ENCODE assay signal across 15 mouse cellular contexts in the genomic region with DNA sequence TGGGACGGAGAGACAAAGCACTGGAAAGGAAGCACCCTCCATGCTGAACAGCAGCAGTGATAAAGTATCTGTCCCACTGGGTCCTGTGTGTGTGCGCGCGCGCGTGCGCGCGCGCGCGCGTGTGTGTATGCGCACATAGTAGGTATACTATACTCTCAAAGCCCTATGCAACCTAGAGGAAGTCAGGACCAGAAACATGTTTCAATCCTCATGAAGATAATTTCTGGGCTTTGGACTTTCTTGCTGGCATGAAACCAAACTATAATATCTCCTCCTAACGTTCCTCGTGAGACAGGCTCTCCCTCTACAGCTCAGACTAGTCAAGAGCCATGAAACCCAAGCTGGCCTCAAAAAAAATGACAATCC. TPM values are rescaled to one million over a fixed set of nuclear protein-coding genes. Genes with fewer than 3 reads are reported as not detected.
A peak's percentile ranks its signal among the peaks of the same experiment; 100 is the strongest.
DNase-seq lines count a peak whose midpoint lies in the region; ATAC-seq and TF ChIP-seq lines count a peak whose summit lies in the region.
"Had no signal": no experiment of that assay in that cellular context is flagged by ENCODE, and none has a peak within 500 bp of the region (broad histone marks: within the 10 kb centered on the region; RNA-seq: fewer than 3 reads in every experiment).

No protein-coding gene starts in this region.

- H3K27ac ChIP-seq in forebrain, embryonic 10.5 days: peak overlapping the region; percentile 98
- H3K27ac ChIP-seq in forebrain, postnatal 0 days (ENCODE audit: low read depth, low read length): no peak overlapping the region
- no peak overlapping the region for H3K27ac ChIP-seq in kidney, embryonic 14.5 days (ENCODE audit: low read depth, low read length)
- H3K27ac ChIP-seq in neural tube, embryonic 15.5 days (replicated peaks): peak overlapping the region; percentile 95; the same call in 1 of the 2 replicates

- H3K4me2 ChIP-seq in forebrain, postnatal 0 days (ENCODE audit: low read depth): no peak overlapping the region
- no peak overlapping the region for H3K4me2 ChIP-seq in kidney, embryonic 14.5 days (replicated peaks; ENCODE audit: low read depth, low read length)
- H3K4me2 ChIP-seq in neural tube, embryonic 15.5 days: no peak overlapping the region

- ATAC-seq in forebrain, postnatal 0 days: no peak
- ATAC-seq in kidney, embryonic 14.5 days (ENCODE audit: low FRiP score, low TSS enrichment): no peak
- ATAC-seq in neural tube, embryonic 15.5 days (ENCODE audit: low FRiP score): no peak

- peaks cover 42% of the 10 kb centered on the region for H3K4me1 ChIP-seq in forebrain, embryonic 10.5 days
- peaks cover 7% of the 10 kb centered on the region for H3K4me1 ChIP-seq in forebrain, postnatal 0 days (ENCODE audit: insufficient read depth)
- H3K4me1 ChIP-seq in kidney, embryonic 14.5 days (ENCODE audit: control insufficient read depth, insufficient read depth, low read length): peaks cover 17% of the 10 kb centered on the region
- H3K4me1 ChIP-seq in neural tube, embryonic 15.5 days: peaks cover 37% of the 10 kb centered on the region

- peak overlapping the region; percentile 13; the same call in 1 of the 2 replicates for H3K4me3 ChIP-seq in forebrain, embryonic 10.5 days
- H3K4me3 ChIP-seq in forebrain, postnatal 0 days (ENCODE audit: low read depth, low read length): no peak overlapping the region
- H3K4me3 ChIP-seq in kidney, embryonic 14.5 days (ENCODE audit: low read length): no peak overlapping the region
- no peak overlapping the region for H3K4me3 ChIP-seq in neural tube, embryonic 15.5 days (replicated peaks)

- 96% methylated on average over 16 of the region's 16 CpGs for WGBS in forebrain, embryonic 10.5 days
- 93% methylated on average over 16 of the region's 16 CpGs for WGBS in forebrain, postnatal 0 days
- WGBS in kidney, embryonic 14.5 days: 93% methylated on average over 16 of the region's 16 CpGs
- 95% methylated on average over 16 of the region's 16 CpGs for WGBS in neural tube, embryonic 15.5 days

- peaks cover 70% of the 10 kb centered on the region for H3K36me3 ChIP-seq in forebrain, embryonic 10.5 days (replicated peaks)
- peaks cover 15% of the 10 kb centered on the region for H3K36me3 ChIP-seq in forebrain, postnatal 0 days (ENCODE audit: insufficient read depth)
- H3K36me3 ChIP-seq in kidney, embryonic 14.5 days (ENCODE audit: control insufficient read depth, insufficient read depth, low read length): peaks cover 33% of the 10 kb centered on the region
- H3K36me3 ChIP-seq in neural tube, embryonic 15.5 days: peaks cover 13% of the 10 kb centered on the region

- no peak overlapping the region for H3K9ac ChIP-seq in forebrain, postnatal 0 days
- H3K9ac ChIP-seq in kidney, embryonic 14.5 days (ENCODE audit: low read depth, low read length): 0 out of 2 replicates have a peak overlapping the region, but pooled peaks have one; percentile 24
- H3K9ac ChIP-seq in neural tube, embryonic 15.5 days (replicated peaks): peak overlapping the region; percentile 68; the same call in 1 of the 2 replicates

- DNase-seq in forebrain, embryonic 10.5 days (ENCODE audit: extremely low spot score, low spot score): no peak
- DNase-seq in forebrain, postnatal 0 days: no peak
- no peak for DNase-seq in kidney, adult 18-20 months
- DNase-seq in neural tube, embryonic 10.5 days (ENCODE audit: extremely low spot score, low spot score): no peak
- no peak for DNase-seq in T-cell, adult 2 months (ENCODE audit: low spot score)
- DNase-seq in adrenal gland, postnatal 25 days: no peak
- DNase-seq: lung, postnatal 14 days; right cerebral cortex, postnatal 25 days had no signal

- TF ChIP-seq CTCF in forebrain, postnatal 0 days (IDR thresholded peaks at IDR 0.05; ENCODE audit: low read depth): no peak

- H3K9me3 ChIP-seq in forebrain, embryonic 10.5 days: no peaks in the 10 kb centered on the region
- no peaks in the 10 kb centered on the region for H3K9me3 ChIP-seq in forebrain, postnatal 0 days (ENCODE audit: low read length)
- H3K9me3 ChIP-seq in kidney, embryonic 14.5 days (ENCODE audit: control insufficient read depth, low read length): no peaks in the 10 kb centered on the region
- H3K9me3 ChIP-seq in neural tube, embryonic 15.5 days (replicated peaks): no peaks in the 10 kb centered on the region

- no peaks in the 10 kb centered on the region for H3K27me3 ChIP-seq in forebrain, embryonic 10.5 days (ENCODE audit: poor library complexity, severe bottlenecking)
- no peaks in the 10 kb centered on the region for H3K27me3 ChIP-seq in forebrain, postnatal 0 days (ENCODE audit: insufficient read depth, low read length)
- H3K27me3 ChIP-seq in kidney, embryonic 14.5 days (ENCODE audit: control insufficient read depth, insufficient read depth, low read length): no peaks in the 10 kb centered on the region
- no peaks in the 10 kb centered on the region for H3K27me3 ChIP-seq in neural tube, embryonic 15.5 days (replicated peaks)

RNA-seq across cellular contexts. Expression of a gene that starts 3.6 kb away (rescaled TPM):
- 2.6 and 2.9 TPM in 2 replicates for polyA plus RNA-seq in forebrain, embryonic 10.5 days (2016; fragmentation: Nextera tagmentation; extraction: Ambion mirVana)
- 33.2 and 34.4 TPM in 2 replicates for total RNA-seq in forebrain, postnatal 0 days (2014; rRNA removed)
- polyA plus RNA-seq in forebrain, postnatal 0 days (2015; fragmentation: Nextera tagmentation; extraction: Ambion mirVana): 39.0 and 42.6 TPM in 2 replicates
- 0.15 TPM in 1 of 2 replicates, not detected in the other for polyA plus RNA-seq in kidney, embryonic 14.5 days (2014; fragmentation: Nextera tagmentation; extraction: Ambion mirVana)
- 48.2 and 54.4 TPM in 2 replicates for polyA plus RNA-seq in neural tube, embryonic 15.5 days (2015; fragmentation: Nextera tagmentation; extraction: Ambion mirVana)
- total RNA-seq in adrenal gland, postnatal 25 days (2021): 17.2 and 17.3 TPM in 2 replicates
- total RNA-seq: common myeloid progenitor, adult 5-6 weeks had no signal

RNA-seq across cellular contexts. Expression of a gene that starts 8.7 kb away (rescaled TPM):
- polyA plus RNA-seq in forebrain, embryonic 10.5 days (2016; fragmentation: Nextera tagmentation; extraction: Ambion mirVana): 413 and 423 TPM in 2 replicates
- total RNA-seq in forebrain, postnatal 0 days (2014; rRNA removed): 114 and 119 TPM in 2 replicates
- 161 and 172 TPM in 2 replicates for polyA plus RNA-seq in forebrain, postnatal 0 days (2015; fragmentation: Nextera tagmentation; extraction: Ambion mirVana)
- polyA plus RNA-seq in kidney, embryonic 14.5 days (2014; fragmentation: Nextera tagmentation; extraction: Ambion mirVana): 294 and 371 TPM in 2 replicates
- polyA plus RNA-seq in neural tube, embryonic 15.5 days (2015; fragmentation: Nextera tagmentation; extraction: Ambion mirVana): 154 and 188 TPM in 2 replicates
- 91.5 and 101 TPM in 2 replicates for total RNA-seq in adrenal gland, postnatal 25 days (2021)

RNA-seq across cellular contexts. Expression of a gene that starts 19.8 kb away (rescaled TPM):
- 0.32 and 0.61 TPM in 2 replicates for polyA plus RNA-seq in forebrain, embryonic 10.5 days (2016; fragmentation: Nextera tagmentation; extraction: Ambion mirVana)
- total RNA-seq in forebrain, postnatal 0 days (2014; rRNA removed): 0.31 and 0.38 TPM in 2 replicates
- polyA plus RNA-seq in forebrain, postnatal 0 days (2015; fragmentation: Nextera tagmentation; extraction: Ambion mirVana): 0.10 and 0.11 TPM in 2 replicates
- 0.24 and 0.36 TPM in 2 replicates for polyA plus RNA-seq in kidney, embryonic 14.5 days (2014; fragmentation: Nextera tagmentation; extraction: Ambion mirVana)
- 0.34 and 0.35 TPM in 2 replicates for polyA plus RNA-seq in neural tube, embryonic 15.5 days (2015; fragmentation: Nextera tagmentation; extraction: Ambion mirVana)
- 0.67 and 1.6 TPM in 2 replicates for total RNA-seq in adrenal gland, postnatal 25 days (2021)
- total RNA-seq: common myeloid progenitor, adult 5-6 weeks had no signal

RNA-seq across cellular contexts. Expression of a gene that starts 24.3 kb away (rescaled TPM):
- polyA plus RNA-seq in forebrain, embryonic 10.5 days (2016; fragmentation: Nextera tagmentation; extraction: Ambion mirVana): 28.9 and 35.0 TPM in 2 replicates
- 162 and 237 TPM in 2 replicates for total RNA-seq in forebrain, postnatal 0 days (2014; rRNA removed)
- polyA plus RNA-seq in forebrain, postnatal 0 days (2015; fragmentation: Nextera tagmentation; extraction: Ambion mirVana): 223 and 250 TPM in 2 replicates
- 87.5 and 94.5 TPM in 2 replicates for polyA plus RNA-seq in kidney, embryonic 14.5 days (2014; fragmentation: Nextera tagmentation; extraction: Ambion mirVana)
- 187 and 207 TPM in 2 replicates for polyA plus RNA-seq in neural tube, embryonic 15.5 days (2015; fragmentation: Nextera tagmentation; extraction: Ambion mirVana)
- total RNA-seq in adrenal gland, postnatal 25 days (2021): 122 and 181 TPM in 2 replicates

RNA-seq across cellular contexts. Expression of a gene that starts 30.4 kb away (rescaled TPM):
- not detected in 2 replicates for polyA plus RNA-seq in forebrain, embryonic 10.5 days (2016; fragmentation: Nextera tagmentation; extraction: Ambion mirVana)
- total RNA-seq in forebrain, postnatal 0 days (2014; rRNA removed): not detected in 2 replicates
- polyA plus RNA-seq in forebrain, postnatal 0 days (2015; fragmentation: Nextera tagmentation; extraction: Ambion mirVana): 0.62 TPM in 1 of 2 replicates, not detected in the other
- polyA plus RNA-seq in kidney, embryonic 14.5 days (2014; fragmentation: Nextera tagmentation; extraction: Ambion mirVana): not detected in 2 replicates
- polyA plus RNA-seq in neural tube, embryonic 15.5 days (2015; fragmentation: Nextera tagmentation; extraction: Ambion mirVana): not detected in 2 replicates
- total RNA-seq in adrenal gland, postnatal 25 days (2021): not detected in 2 replicates
- total RNA-seq: common myeloid progenitor, adult 5-6 weeks; left cerebral cortex, postnatal 14 days had no signal
- polyA plus RNA-seq: gonadal fat pad, adult 2 months; neural tube, embryonic 14.5 days; stomach, embryonic 14.5 days had no signal

Comparison
In these comparisons a context has a peak if more than half of its experiments do, and no peak if none do; other contexts are left out.
1. H3K27ac ChIP-seq: peak in forebrain, embryonic 10.5 days (single experiment) and neural tube, embryonic 15.5 days (single experiment); none in forebrain, postnatal 0 days (single experiment) and kidney, embryonic 14.5 days (single experiment).
2. RNA of a gene that starts 3.6 kb away (polyA plus RNA-seq): 48.2 to 54.4 TPM in neural tube, embryonic 15.5 days and 39.0 to 42.6 TPM in forebrain, postnatal 0 days; 2.6 to 2.9 TPM in forebrain, embryonic 10.5 days and 0.15 TPM in kidney, embryonic 14.5 days; every median in the first group is over 10 times any median in the second.